Mouse (Mus musculus) forebrain, embryonic 11.5 days (tissue): ENCODE data around the gene Prdm5. TPM values are rescaled to one million over a fixed set of nuclear protein-coding genes. Genes with fewer than 3 reads are reported as not detected.

Experiments
- ATAC-seq: fragments of 200-750 bp; cut with Nextera tagmentation; replicated peaks from 2 replicates; pipeline ENCODE4 v1.8.0; 2017; ENCODE audit warnings: moderate TSS enrichment; ENCODE audit not compliant: low FRiP score
- DNase-seq: peaks from one replicate; pipeline ENCODE4 v3.0.0-alpha.2; 2017; ENCODE audit warnings: low spot score
- H3K27ac ChIP-seq: fragments of 300-500 bp; sonication (generic); 2 replicates; pipeline ENCODE4 v1.5.1; 2014; ENCODE audit warnings: low read depth, low read length
- H3K27me3 ChIP-seq: fragments of 300-500 bp; sonication (generic); 2 replicates; pipeline ENCODE4 v1.6.1; 2014; ENCODE audit warnings: mild to moderate bottlenecking, low read length, mixed read lengths; ENCODE audit not compliant: control insufficient read depth, insufficient read depth
- H3K36me3 ChIP-seq: fragments of 300-500 bp; sonication (generic); 2 replicates; pipeline ENCODE4 v1.6.1; 2014; ENCODE audit warnings: mild to moderate bottlenecking, low read length, moderate library complexity, mixed read lengths; ENCODE audit not compliant: control insufficient read depth, insufficient read depth
- H3K4me1 ChIP-seq: fragments of 300-500 bp; sonication (generic); replicated peaks from 2 replicates; pipeline ENCODE4 v1.6.1; 2014; ENCODE audit warnings: low read length, mixed read lengths; ENCODE audit not compliant: control insufficient read depth, insufficient read depth
- H3K4me2 ChIP-seq: fragments of 300-500 bp; sonication (generic); 2 replicates; pipeline ENCODE4 v1.6.1; 2014; ENCODE audit warnings: low read depth, mild to moderate bottlenecking, low read length, moderate library complexity, mixed read lengths; ENCODE audit not compliant: severe bottlenecking
- H3K4me3 ChIP-seq: fragments of 300-500 bp; sonication (generic); 2 replicates; pipeline ENCODE4 v1.5.1; 2014; ENCODE audit warnings: low read depth, low read length
- H3K9ac ChIP-seq: fragments of 300-500 bp; sonication (generic); 2 replicates; pipeline ENCODE4 v1.6.1; 2014; ENCODE audit warnings: low read length
- H3K9me3 ChIP-seq: fragments of 300-500 bp; sonication (generic); 2 replicates; pipeline ENCODE4 v1.6.1; 2016; ENCODE audit warnings: low read length, mixed read lengths; ENCODE audit not compliant: control insufficient read depth
- WGBS: fragments of 180-500 bp; shearing (Covaris S2); extraction: QIAGEN DNeasy Blood & Tissue Kit; methylation state at CpG from one replicate; pipeline ENCODE4 v1.1.7; 2014; 5-methylcytosine and 5-hydroxymethylcytosine counted together
- polyA plus RNA-seq: library from polyadenylated mRNA; unstranded; fragments of >200 nt; fragmentation: Nextera tagmentation; extraction: Ambion mirVana; gene quantifications from 2 replicates; pipeline ENCODE4 v1.2.1, GENCODE M21; 2014

Gene Prdm5
- polyA plus RNA-seq, 1 experiment from 2014 or later, result 15.2 TPM

- no peak for ATAC-seq
- Histone ChIP-seq H3K27ac (no peak overlapping the region), H3K27me3 (no peaks in the 10 kb centered on the region), H3K4me2 (no peak overlapping the region), H3K9me3 (no peaks in the 10 kb centered on the region), H3K4me3 (no peak overlapping the region), H3K9ac (no peak overlapping the region), H3K4me1 (no peaks in the 10 kb centered on the region; the same call in 1 of the 2 replicates), H3K36me3 (no peaks in the 10 kb centered on the region)
- 82% methylated on average over 9 of the region's 9 CpGs for WGBS
- DNase-seq, result no peak
Observed at GRCm38 (mm10) chr6:65970410-65970809, 191.6 kb downstream of the Prdm5 start.

Other genes with a start within 250 kb of the Prdm5 start
- 6.3 and 6.5 TPM in 2 replicates for gene Ndnf, start 107.4 kb upstream of the Prdm5 start, polyA plus RNA-seq
- gene 4930544G11Rik, start 173.6 kb downstream of the Prdm5 start, polyA plus RNA-seq, result not detected in 2 replicates